Mouse (Mus musculus) erythroblast, embryonic 14.5 days (primary cell): ENCODE data around the gene Tssk4.

ENCODE experiments used
- GATA1 ChIP-seq: IDR thresholded peaks from 2 replicates; pipeline ENCODE4 v1.6.1; 2012; ENCODE audit warnings: low read length, inconsistent platforms, mixed read lengths
- TAL1 ChIP-seq: IDR thresholded peaks from 3 replicates; pipeline ENCODE4 v1.6.1; 2012; ENCODE audit warnings: low read length, inconsistent platforms, mixed read lengths

GRCm38 (mm10) chr14:55617822-55618221 is 32.2 kb upstream of the Tssk4 start, which contains the start of gene Rec8:
- TF ChIP-seq GATA1 (no peak), TAL1 (no peak)
